Mouse (Mus musculus) intestine, postnatal 0 days (tissue): ENCODE results near the gene Pnkd. TPM values are rescaled to one million over a fixed set of nuclear protein-coding genes. Genes with fewer than 3 reads are reported as not detected.

Source experiments
- ATAC-seq: fragments of 200-750 bp; cut with Nextera tagmentation; 2 replicates; pipeline ENCODE4 v1.8.0; 2017; ENCODE audit warnings: mild to moderate bottlenecking, moderate TSS enrichment, moderate library complexity
- H3K27ac ChIP-seq: fragments of 300-500 bp; sonication (generic); 2 replicates; pipeline ENCODE4 v1.5.1; 2014; ENCODE audit warnings: mild to moderate bottlenecking, low read depth, low read length, moderate library complexity
- H3K27me3 ChIP-seq: fragments of 300-500 bp; sonication (generic); replicated peaks from 2 replicates; pipeline ENCODE4 v1.6.1; 2014; ENCODE audit warnings: low read length, mixed read lengths; ENCODE audit not compliant: control insufficient read depth, insufficient read depth
- H3K36me3 ChIP-seq: fragments of 300-500 bp; sonication (generic); 2 replicates; pipeline ENCODE4 v1.6.1; 2014; ENCODE audit warnings: mild to moderate bottlenecking, moderate library complexity; ENCODE audit not compliant: control insufficient read depth, insufficient read depth
- H3K4me1 ChIP-seq: fragments of 300-500 bp; sonication (generic); replicated peaks from 2 replicates; pipeline ENCODE4 v1.6.1; 2014; ENCODE audit warnings: antibody characterized with exemption, low read length, mixed read lengths; ENCODE audit not compliant: control insufficient read depth, insufficient read depth
- H3K4me2 ChIP-seq: fragments of 300-500 bp; sonication (generic); replicated peaks from 2 replicates; pipeline ENCODE4 v1.6.1; 2014; ENCODE audit warnings: low read depth, mild to moderate bottlenecking, moderate library complexity
- H3K4me3 ChIP-seq: fragments of 300-500 bp; sonication (generic); 2 replicates; pipeline ENCODE4 v1.5.1; 2014; ENCODE audit warnings: low read depth, low read length
- H3K9ac ChIP-seq: fragments of 300-500 bp; sonication (generic); 2 replicates; pipeline ENCODE4 v1.6.1; 2014; ENCODE audit warnings: mild to moderate bottlenecking, low read depth, low read length
- H3K9me3 ChIP-seq: fragments of 300-500 bp; sonication (generic); 2 replicates; pipeline ENCODE4 v1.6.1; 2016; ENCODE audit warnings: mixed run types; ENCODE audit not compliant: control insufficient read depth
- CTCF ChIP-seq: sonication (generic); IDR thresholded peaks from 2 replicates; pipeline ENCODE4 v1.5.1; 2016; ENCODE audit warnings: low read depth, mild to moderate bottlenecking, control low read depth, antibody characterized with exemption, moderate library complexity
- whole genome bisulfite sequencing: fragments of 180-500 bp; shearing (Covaris S2); extraction: QIAGEN DNeasy Blood & Tissue Kit; methylation state at CpG from one replicate; pipeline ENCODE4 v1.1.7; 2014; 5-methylcytosine and 5-hydroxymethylcytosine counted together
- polyA plus RNA-seq: library from polyadenylated mRNA; unstranded; fragments of >200 nt; fragmentation: Nextera tagmentation; extraction: Ambion mirVana; gene quantifications from 2 replicates; pipeline ENCODE4 v1.2.1, GENCODE M21; 2015

Pnkd gene
- polyA plus RNA-seq, 1 experiment from 2014 or later = 107 TPM

DNA sequence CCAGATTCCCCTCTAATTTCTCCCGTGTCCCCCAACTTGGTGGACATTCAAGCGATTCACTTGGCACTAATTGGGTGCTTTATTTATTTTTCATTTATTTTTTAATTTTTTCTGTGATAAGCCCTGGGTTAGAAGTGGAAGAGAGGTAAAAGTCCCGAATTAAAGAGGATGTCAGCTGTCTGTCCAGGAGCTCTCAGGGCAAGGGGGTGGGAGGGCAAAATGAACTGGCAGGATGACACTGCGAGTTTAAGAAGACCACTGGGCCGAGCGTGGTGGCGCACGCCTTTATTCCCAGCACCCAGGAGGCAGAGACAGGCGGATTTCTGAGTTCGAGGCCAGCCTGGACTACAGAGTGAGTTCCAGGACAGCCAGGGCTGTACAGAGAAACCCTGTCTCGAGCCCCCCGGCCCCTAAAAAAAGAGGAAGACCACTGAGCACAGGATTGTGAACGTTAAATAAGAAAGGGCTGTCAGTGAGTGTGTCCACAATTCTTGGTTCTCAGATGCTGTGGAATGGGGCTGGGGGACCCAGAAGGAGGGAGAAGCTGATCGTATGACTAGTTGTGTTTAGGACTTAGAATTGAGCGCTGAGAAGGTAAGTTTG lies 102.8 kb downstream of the Pnkd start:
- TF ChIP-seq CTCF = no peak
- Histone ChIP-seq H3K9me3 (no peaks in the 10 kb centered on the region), H3K36me3 (no peaks in the 10 kb centered on the region; the same call in 1 of the 2 replicates), H3K4me3 (peak overlapping the region; percentile 45), H3K9ac (no peak overlapping the region; the same call in 1 of the 2 replicates), H3K4me1 (peaks cover 5% of the 10 kb centered on the region), H3K27me3 (no peaks in the 10 kb centered on the region), H3K27ac (peak overlapping the region; percentile 98), H3K4me2 (peak overlapping the region; percentile 65)
- ATAC-seq = no peak
- WGBS = 57% methylated on average over 15 of the region's 15 CpGs

DNA sequence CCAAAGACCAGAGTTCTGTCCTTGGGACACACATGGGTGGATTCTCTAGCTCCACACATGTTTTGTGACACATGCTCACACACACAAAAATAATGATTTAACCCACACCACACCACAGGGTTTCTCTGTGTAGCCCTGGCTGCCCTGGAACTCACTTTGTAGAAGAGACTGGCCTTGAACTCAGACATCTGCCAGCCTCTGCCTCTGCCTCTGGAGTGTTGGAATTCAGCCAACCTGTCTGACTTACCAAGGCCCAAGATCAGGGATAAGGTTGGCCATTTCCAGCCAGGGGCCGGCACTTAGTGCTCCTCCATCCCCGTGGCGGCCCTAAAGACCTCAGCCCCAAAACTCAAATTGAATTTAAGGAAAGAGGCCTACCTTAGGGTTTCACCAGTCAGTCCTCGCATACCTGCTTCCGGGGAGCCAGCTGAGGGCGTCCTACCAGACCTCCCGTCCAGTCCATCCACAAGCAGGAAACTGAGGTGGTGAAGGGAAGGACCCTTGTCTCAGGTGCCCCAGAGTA lies 103.7 kb downstream of the Pnkd start:
- no peak overlapping the region for H3K9ac ChIP-seq
- no peak for TF ChIP-seq CTCF
- peaks cover 5% of the 10 kb centered on the region for H3K4me1 ChIP-seq
- no peak overlapping the region for H3K4me2 ChIP-seq
- no peaks in the 10 kb centered on the region for H3K9me3 ChIP-seq
- no peaks in the 10 kb centered on the region for H3K27me3 ChIP-seq
- 79% methylated on average over 7 of the region's 7 CpGs for WGBS
- H3K36me3 ChIP-seq = peaks cover under 1% of the 10 kb centered on the region; the same call in 1 of the 2 replicates
- no peak for ATAC-seq
- no peak overlapping the region for H3K27ac ChIP-seq
- H3K4me3 ChIP-seq = no peak overlapping the region

DNA sequence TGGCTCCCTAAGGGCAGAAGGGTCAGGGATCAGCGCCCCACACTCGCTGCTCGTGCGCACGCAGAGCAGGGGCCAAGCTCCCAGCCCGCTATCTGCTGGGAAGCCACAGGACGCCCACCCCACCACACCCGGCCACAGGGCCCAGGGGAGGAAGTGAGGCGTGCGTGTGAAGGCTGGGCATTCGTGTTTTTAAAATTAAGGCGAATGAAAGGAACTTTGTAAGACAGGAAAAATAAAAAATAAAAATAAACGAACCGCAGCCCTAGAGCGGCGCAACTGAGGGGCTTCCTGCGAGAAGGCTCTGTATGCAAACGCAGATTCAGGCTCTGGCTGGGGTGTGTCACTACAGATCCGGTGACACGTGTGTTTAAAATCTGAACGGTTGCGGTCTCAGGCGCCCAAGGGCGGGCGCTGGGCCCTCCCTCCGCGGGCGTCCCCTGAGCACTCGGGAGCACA lies 105.1 kb downstream of the Pnkd start:
- Histone ChIP-seq H3K9me3 (no peaks in the 10 kb centered on the region), H3K27ac (peak overlapping the region; percentile 46), H3K4me3 (peak overlapping the region; percentile 23), H3K27me3 (no peaks in the 10 kb centered on the region), H3K36me3 (peaks cover 15% of the 10 kb centered on the region), H3K9ac (0 out of 2 replicates have a peak overlapping the region, but pooled peaks have one; percentile 24), H3K4me1 (peaks cover 5% of the 10 kb centered on the region), H3K4me2 (peak overlapping the region; percentile 96)
- WGBS = 5% methylated on average over 29 of the region's 29 CpGs
- no peak for ATAC-seq
- TF ChIP-seq CTCF = no peak

DNA sequence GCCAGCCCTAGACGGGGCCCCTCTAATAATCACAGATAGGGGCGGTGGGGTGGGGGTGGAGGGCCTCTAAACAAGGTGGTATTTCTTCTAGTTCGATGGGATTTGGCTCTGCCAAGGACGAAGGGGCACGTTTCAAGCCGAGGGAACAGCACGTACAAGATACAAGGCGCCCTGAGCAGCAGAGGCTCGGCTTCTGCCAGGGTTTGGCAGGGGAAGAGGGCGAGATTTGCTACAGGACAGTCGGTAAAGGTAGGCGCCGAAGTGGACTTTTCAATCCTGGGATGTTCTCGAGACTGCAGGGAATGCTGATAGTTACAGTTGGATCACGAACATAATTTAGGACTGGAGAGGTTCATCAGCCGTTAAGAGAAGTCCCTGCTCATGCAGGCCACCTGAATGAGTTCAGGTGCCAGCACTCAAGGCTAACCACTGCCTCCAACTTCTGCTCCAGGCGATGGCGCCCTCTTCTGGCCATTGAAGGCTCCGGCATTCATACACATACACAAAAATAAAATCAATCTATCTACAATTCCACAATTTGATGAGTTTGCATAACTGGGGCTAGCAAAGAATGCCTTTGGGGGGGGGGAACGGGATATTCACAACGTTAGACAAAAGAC lies 105.7 kb downstream of the Pnkd start:
- ATAC-seq = no peak
- H3K4me3 ChIP-seq = peak overlapping the region; percentile 23
- H3K36me3 ChIP-seq = peaks cover 20% of the 10 kb centered on the region
- TF ChIP-seq CTCF = peak; percentile 87
- H3K4me1 ChIP-seq = peaks cover 5% of the 10 kb centered on the region
- H3K4me2 ChIP-seq = peak overlapping the region; percentile 96
- 4% methylated on average over 21 of the region's 21 CpGs for WGBS
- no peaks in the 10 kb centered on the region for H3K27me3 ChIP-seq
- peak overlapping the region; percentile 46; the same call in 1 of the 2 replicates for H3K27ac ChIP-seq
- peak overlapping the region; percentile 24; the same call in 1 of the 2 replicates for H3K9ac ChIP-seq
- H3K9me3 ChIP-seq = no peaks in the 10 kb centered on the region

DNA sequence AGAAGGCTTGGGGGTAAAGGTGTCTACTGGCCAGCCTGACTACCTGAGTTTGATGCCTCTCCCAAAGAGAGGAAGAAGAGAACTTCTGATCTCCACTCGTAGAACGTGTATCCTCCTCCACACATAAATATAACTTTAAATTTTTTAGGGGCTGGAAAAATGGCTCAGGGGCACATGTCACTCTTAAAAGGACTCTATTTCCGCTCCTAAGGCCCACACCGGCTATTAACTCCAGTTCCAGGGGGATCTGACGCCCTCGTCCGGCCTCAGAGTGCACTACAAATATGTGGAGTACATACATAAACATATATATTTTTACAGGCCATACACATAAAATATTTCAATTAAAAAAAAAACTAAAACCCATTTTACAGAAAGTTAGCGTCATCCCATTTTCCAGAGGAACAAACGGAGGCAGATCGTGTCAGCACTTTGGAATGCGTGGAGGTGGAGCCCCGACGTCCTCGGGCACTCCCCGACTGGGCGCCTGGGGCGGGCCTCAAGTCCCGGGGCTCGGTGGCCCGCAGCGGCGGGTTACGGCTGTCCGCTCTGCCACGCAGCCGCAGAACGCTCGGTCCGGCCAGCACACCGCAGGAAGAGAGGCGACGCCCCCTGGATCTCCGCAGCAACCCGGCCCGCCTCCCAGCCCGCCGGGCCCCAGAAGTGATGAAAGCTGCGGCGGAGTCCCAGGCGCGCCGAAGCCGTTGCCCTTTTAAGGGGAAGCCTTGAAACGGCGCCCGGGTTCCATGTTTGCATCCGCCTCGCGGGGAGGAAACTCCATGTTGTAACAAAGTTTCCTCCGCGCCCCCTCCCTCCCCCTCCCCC lies 106.4 kb downstream of the Pnkd start, which contains the start of gene Ctdsp1:
Ctdsp1 (plus strand) TSS at position 586 of the 825 bp plus-strand sequence.
- peaks cover 5% of the 10 kb centered on the region for H3K4me1 ChIP-seq
- peak; percentile 6 for TF ChIP-seq CTCF
- 3% methylated on average over 50 of the region's 51 CpGs for WGBS

More for the DNA sequence above, 106.4 kb downstream of the Pnkd start, which contains the start of gene Ctdsp1:
- H3K27me3 ChIP-seq = no peaks in the 10 kb centered on the region
- H3K36me3 ChIP-seq = peaks cover 23% of the 10 kb centered on the region
- H3K27ac ChIP-seq = peak within 1 kb of the TSS; percentile 99
- peak; percentile 79 for ATAC-seq
- H3K4me2 ChIP-seq = peak within 1 kb of the TSS; percentile 96
- peak within 1 kb of the TSS; percentile 96 for H3K9ac ChIP-seq
- H3K9me3 ChIP-seq = no peaks in the 10 kb centered on the region
- peak within 1 kb of the TSS; percentile 70 for H3K4me3 ChIP-seq
